Mouse (Mus musculus): ENCODE data around the gene Tmem33.

Tmem33 gene

GRCm38 (mm10) chr5:67340811-67341210, 80.4 kb downstream of the Tmem33 start:
- no peak for DNase-seq
